Mouse (Mus musculus): Measurements from ENCODE around the gene Coa5. TPM values are rescaled to one million over a fixed set of nuclear protein-coding genes. Genes with fewer than 3 reads are reported as not detected.

Gene Coa5
- polyA plus RNA-seq, 1 experiment = 27.7 TPM

DNA sequence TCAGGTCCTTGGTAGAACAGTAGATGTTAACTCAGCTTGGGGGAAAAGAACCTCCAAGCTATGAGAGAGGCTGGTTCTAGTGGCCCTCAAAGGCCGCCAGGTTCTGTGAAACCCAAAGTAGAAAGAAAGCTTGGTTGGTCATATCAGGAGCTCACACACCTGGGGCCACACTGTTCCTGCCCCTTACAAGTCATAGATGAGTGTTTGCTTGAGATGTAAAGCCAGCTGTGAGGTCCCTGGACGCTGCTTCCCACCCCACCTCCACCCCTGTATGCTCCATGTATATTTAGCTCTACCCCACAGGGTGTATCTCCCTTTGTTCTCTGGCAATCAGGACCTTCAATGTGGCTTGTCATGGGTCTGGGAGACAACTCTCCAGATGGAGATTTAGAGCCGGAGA, 21.2 kb downstream of the Coa5 start:
- 79% methylated on average over 3 of the region's 3 CpGs for WGBS
- Histone ChIP-seq H3K27ac (ENCODE audit: insufficient read depth, low read length) (no peak overlapping the region), H3K4me1 (ENCODE audit: control insufficient read depth, insufficient read depth, insufficient read length) (no peaks in the 10 kb centered on the region), H3K27me3 (ENCODE audit: control insufficient read depth, insufficient read depth, low read length) (no peaks in the 10 kb centered on the region), H3K36me3 (ENCODE audit: control insufficient read depth, insufficient read depth, low read length) (peaks cover 1% of the 10 kb centered on the region; the same call in 1 of the 2 replicates), H3K4me3 (ENCODE audit: extremely low read depth, insufficient read depth, insufficient read length) (no peak overlapping the region)
- TF ChIP-seq CTCF (IDR thresholded peaks at IDR 0.05; ENCODE audit: extremely low read depth, insufficient read depth, insufficient read length, insufficient replicate concordance) = no peak
- TF ChIP-seq POLR2A (IDR thresholded peaks at IDR 0.05; ENCODE audit: low read depth, low read length) = no peak
- no peak for DNase-seq (ENCODE audit: low read depth in 1 of 2, low spot score in 2 of 2)

GRCm38 (mm10) chr1:37408059-37408458, 21.8 kb downstream of the Coa5 start:
- TF ChIP-seq CTCF (IDR thresholded peaks at IDR 0.05; ENCODE audit: extremely low read depth, insufficient read depth, insufficient read length, insufficient replicate concordance) = no peak
- TF ChIP-seq POLR2A (IDR thresholded peaks at IDR 0.05; ENCODE audit: low read depth, low read length) = no peak
- 89% methylated on average over 8 of the region's 8 CpGs for WGBS
- DNase-seq (ENCODE audit: low read depth in 1 of 2, low spot score in 2 of 2) = no peak
- H3K36me3 ChIP-seq (ENCODE audit: control insufficient read depth, insufficient read depth, low read length) = peaks cover 1% of the 10 kb centered on the region; the same call in 1 of the 2 replicates
- no peaks in the 10 kb centered on the region for H3K27me3 ChIP-seq (ENCODE audit: control insufficient read depth, insufficient read depth, low read length)
- no peak overlapping the region for H3K4me3 ChIP-seq (ENCODE audit: extremely low read depth, insufficient read depth, insufficient read length)
- H3K27ac ChIP-seq (ENCODE audit: insufficient read depth, low read length) = no peak overlapping the region
- H3K4me1 ChIP-seq (ENCODE audit: control insufficient read depth, insufficient read depth, insufficient read length) = no peaks in the 10 kb centered on the region

- Histone ChIP-seq H3K36me3 (ENCODE audit: control insufficient read depth, insufficient read depth, low read length) (peaks cover 1% of the 10 kb centered on the region; the same call in 1 of the 2 replicates), H3K4me1 (ENCODE audit: control insufficient read depth, insufficient read depth, insufficient read length) (no peaks in the 10 kb centered on the region), H3K27ac (ENCODE audit: insufficient read depth, low read length) (no peak overlapping the region), H3K27me3 (ENCODE audit: control insufficient read depth, insufficient read depth, low read length) (no peaks in the 10 kb centered on the region), H3K4me3 (ENCODE audit: extremely low read depth, insufficient read depth, insufficient read length) (no peak overlapping the region)
- no peak for DNase-seq (ENCODE audit: low read depth in 1 of 2, low spot score in 2 of 2)
- 65% methylated on average over 8 of the region's 8 CpGs for WGBS
- no peak for TF ChIP-seq CTCF (IDR thresholded peaks at IDR 0.05; ENCODE audit: extremely low read depth, insufficient read depth, insufficient read length, insufficient replicate concordance)
- TF ChIP-seq POLR2A (IDR thresholded peaks at IDR 0.05; ENCODE audit: low read depth, low read length) = no peak
Observed at GRCm38 (mm10) chr1:37407228-37407627, 22.7 kb downstream of the Coa5 start.

- H3K4me1 ChIP-seq (ENCODE audit: control insufficient read depth, insufficient read depth, insufficient read length) = no peaks in the 10 kb centered on the region
- TF ChIP-seq POLR2A (IDR thresholded peaks at IDR 0.05; ENCODE audit: low read depth, low read length) (no peak), CTCF (IDR thresholded peaks at IDR 0.05; ENCODE audit: extremely low read depth, insufficient read depth, insufficient read length, insufficient replicate concordance) (no peak)
- H3K36me3 ChIP-seq (ENCODE audit: control insufficient read depth, insufficient read depth, low read length) = peaks cover 1% of the 10 kb centered on the region; the same call in 1 of the 2 replicates
- H3K27me3 ChIP-seq (ENCODE audit: control insufficient read depth, insufficient read depth, low read length) = no peaks in the 10 kb centered on the region
- no peak for DNase-seq (ENCODE audit: low read depth in 1 of 2, low spot score in 2 of 2)
- 87% methylated on average over 2 of the region's 2 CpGs for WGBS
- H3K27ac ChIP-seq (ENCODE audit: insufficient read depth, low read length) = no peak overlapping the region
- H3K4me3 ChIP-seq (ENCODE audit: extremely low read depth, insufficient read depth, insufficient read length) = no peak overlapping the region
Observed at GRCm38 (mm10) chr1:37405137-37405536, 24.8 kb downstream of the Coa5 start.

DNA sequence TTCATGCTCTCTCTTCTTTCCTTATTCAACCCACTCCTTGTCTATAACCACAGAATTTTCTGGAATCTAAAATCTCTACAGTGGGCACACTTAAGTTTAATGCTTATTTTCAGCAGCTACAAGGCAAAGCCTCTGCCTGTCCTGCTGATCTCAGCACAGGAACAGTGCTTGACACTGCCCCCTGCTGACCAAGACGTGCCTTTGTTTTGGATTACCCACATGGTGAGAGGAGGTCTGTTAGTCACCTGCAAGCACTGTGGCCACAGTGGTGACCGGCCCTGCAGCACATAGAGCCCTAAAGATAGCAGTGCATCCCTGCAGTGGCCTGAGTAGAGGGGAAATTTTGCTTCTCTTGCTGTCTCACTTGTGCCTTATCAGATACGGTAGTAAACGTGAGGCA, 28.2 kb downstream of the Coa5 start:
- Histone ChIP-seq H3K36me3 (ENCODE audit: control insufficient read depth, insufficient read depth, low read length) (peaks cover 4% of the 10 kb centered on the region), H3K27me3 (ENCODE audit: control insufficient read depth, insufficient read depth, low read length) (no peaks in the 10 kb centered on the region), H3K4me3 (ENCODE audit: extremely low read depth, insufficient read depth, insufficient read length) (no peak overlapping the region), H3K4me1 (ENCODE audit: control insufficient read depth, insufficient read depth, insufficient read length) (no peaks in the 10 kb centered on the region), H3K27ac (ENCODE audit: insufficient read depth, low read length) (no peak overlapping the region)
- WGBS = 59% methylated on average over 4 of the region's 4 CpGs
- TF ChIP-seq POLR2A (IDR thresholded peaks at IDR 0.05; ENCODE audit: low read depth, low read length) = no peak
- peak; percentile 78; the same call in 1 of the 2 replicates for TF ChIP-seq CTCF (IDR thresholded peaks at IDR 0.05; ENCODE audit: extremely low read depth, insufficient read depth, insufficient read length, insufficient replicate concordance)
- DNase-seq (ENCODE audit: low read depth in 1 of 2, low spot score in 2 of 2) = peak; percentile 27 to 55

DNA sequence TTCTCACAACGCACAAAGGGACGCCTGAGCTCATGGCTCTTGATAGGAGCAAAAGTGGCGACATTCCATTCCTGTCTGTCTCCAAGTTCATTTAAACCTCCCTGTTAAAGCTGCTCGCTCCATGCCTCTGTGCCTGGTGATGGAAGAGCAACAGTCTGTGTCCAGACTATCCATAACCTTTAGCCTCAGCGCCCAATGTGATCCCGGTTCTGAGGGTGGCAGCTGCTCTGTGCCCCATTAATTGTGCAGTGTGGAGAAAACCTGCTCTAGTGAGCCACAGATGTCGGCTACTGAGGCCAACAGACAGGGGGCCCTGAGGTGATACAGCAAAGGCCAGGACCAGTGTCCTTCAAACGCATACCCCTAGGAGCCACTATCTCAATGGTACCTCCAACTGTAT, 30.2 kb downstream of the Coa5 start:
- Histone ChIP-seq H3K27me3 (ENCODE audit: control insufficient read depth, insufficient read depth, low read length) (no peaks in the 10 kb centered on the region), H3K4me3 (ENCODE audit: extremely low read depth, insufficient read depth, insufficient read length) (no peak overlapping the region), H3K36me3 (ENCODE audit: control insufficient read depth, insufficient read depth, low read length) (peaks cover 3% of the 10 kb centered on the region), H3K27ac (ENCODE audit: insufficient read depth, low read length) (no peak overlapping the region), H3K4me1 (ENCODE audit: control insufficient read depth, insufficient read depth, insufficient read length) (no peaks in the 10 kb centered on the region)
- no peak for TF ChIP-seq CTCF (IDR thresholded peaks at IDR 0.05; ENCODE audit: extremely low read depth, insufficient read depth, insufficient read length, insufficient replicate concordance)
- TF ChIP-seq POLR2A (IDR thresholded peaks at IDR 0.05; ENCODE audit: low read depth, low read length) = no peak
- DNase-seq (ENCODE audit: low read depth in 1 of 2, low spot score in 2 of 2) = no peak
- WGBS = 94% methylated on average over 8 of the region's 8 CpGs

GRCm38 (mm10) chr1:37398961-37399360, 30.9 kb downstream of the Coa5 start:
- H3K27ac ChIP-seq (ENCODE audit: insufficient read depth, low read length) = no peak overlapping the region
- H3K36me3 ChIP-seq (ENCODE audit: control insufficient read depth, insufficient read depth, low read length) = peaks cover 3% of the 10 kb centered on the region
- DNase-seq (ENCODE audit: low read depth in 1 of 2, low spot score in 2 of 2) = no peak
- TF ChIP-seq POLR2A (IDR thresholded peaks at IDR 0.05; ENCODE audit: low read depth, low read length) = no peak
- TF ChIP-seq CTCF (IDR thresholded peaks at IDR 0.05; ENCODE audit: extremely low read depth, insufficient read depth, insufficient read length, insufficient replicate concordance) = no peak
- H3K4me1 ChIP-seq (ENCODE audit: control insufficient read depth, insufficient read depth, insufficient read length) = no peaks in the 10 kb centered on the region
- H3K27me3 ChIP-seq (ENCODE audit: control insufficient read depth, insufficient read depth, low read length) = no peaks in the 10 kb centered on the region
- WGBS = 80% methylated on average over 3 of the region's 3 CpGs
- H3K4me3 ChIP-seq (ENCODE audit: extremely low read depth, insufficient read depth, insufficient read length) = no peak overlapping the region
